Mouse (Mus musculus) neural tube, embryonic 11.5 days (tissue): ENCODE measurements around the gene Dstyk. TPM values are rescaled to one million over a fixed set of nuclear protein-coding genes. Genes with fewer than 3 reads are reported as not detected.

Experiments used
- ATAC-seq: fragments of 200-750 bp; cut with Nextera tagmentation; 2 replicates; pipeline ENCODE4 v1.8.0; 2017; ENCODE audit warnings: moderate number of reproducible peaks, mild to moderate bottlenecking, moderate TSS enrichment, moderate library complexity; ENCODE audit not compliant: insufficient read depth, low FRiP score, low TSS enrichment
- DNase-seq: peaks from one replicate; pipeline ENCODE4 v3.0.0-alpha.2; 2015; ENCODE audit warnings: low spot score
- H3K27ac ChIP-seq: fragments of 300-500 bp; sonication (generic); 2 replicates; pipeline ENCODE4 v1.5.1; 2014; ENCODE audit warnings: low read depth, mild to moderate bottlenecking, low read length
- H3K27me3 ChIP-seq: fragments of 300-500 bp; sonication (generic); 2 replicates; pipeline ENCODE4 v1.6.1; 2014; ENCODE audit warnings: mild to moderate bottlenecking, low read length, mixed read lengths; ENCODE audit not compliant: control insufficient read depth, insufficient read depth
- H3K36me3 ChIP-seq: fragments of 300-500 bp; sonication (generic); 2 replicates; pipeline ENCODE4 v1.6.1; 2014; ENCODE audit warnings: mild to moderate bottlenecking, low read length, moderate library complexity, mixed read lengths; ENCODE audit not compliant: control insufficient read depth, insufficient read depth
- H3K4me1 ChIP-seq: fragments of 300-500 bp; sonication (generic); 2 replicates; pipeline ENCODE4 v1.6.1; 2014; ENCODE audit warnings: low read length, mixed read lengths; ENCODE audit not compliant: control insufficient read depth, insufficient read depth
- H3K4me2 ChIP-seq: fragments of 300-500 bp; sonication (generic); 2 replicates; pipeline ENCODE4 v1.6.1; 2014; ENCODE audit warnings: low read depth, mild to moderate bottlenecking, moderate library complexity
- H3K4me3 ChIP-seq: fragments of 300-500 bp; sonication (generic); 2 replicates; pipeline ENCODE4 v1.5.1; 2014; ENCODE audit warnings: low read depth, low read length
- H3K9ac ChIP-seq: fragments of 300-500 bp; sonication (generic); 2 replicates; pipeline ENCODE4 v1.6.1; 2014; ENCODE audit warnings: mild to moderate bottlenecking, low read length
- H3K9me3 ChIP-seq: fragments of 300-500 bp; sonication (generic); 2 replicates; pipeline ENCODE4 v1.6.1; 2016; ENCODE audit warnings: low read length; ENCODE audit not compliant: control insufficient read depth
- WGBS: fragments of 180-500 bp; shearing (Covaris S2); extraction: QIAGEN DNeasy Blood & Tissue Kit; methylation state at CpG from one replicate; pipeline ENCODE4 v1.1.7; 2014; 5-methylcytosine and 5-hydroxymethylcytosine counted together
- polyA plus RNA-seq: library from polyadenylated mRNA; unstranded; fragments of >200 nt; fragmentation: Nextera tagmentation; extraction: Ambion mirVana; gene quantifications from 2 replicates; pipeline ENCODE4 v1.2.1, GENCODE M21; 2014

Gene Dstyk
- polyA plus RNA-seq, 1 experiment from 2014 or later, result 11.7 TPM

DNA sequence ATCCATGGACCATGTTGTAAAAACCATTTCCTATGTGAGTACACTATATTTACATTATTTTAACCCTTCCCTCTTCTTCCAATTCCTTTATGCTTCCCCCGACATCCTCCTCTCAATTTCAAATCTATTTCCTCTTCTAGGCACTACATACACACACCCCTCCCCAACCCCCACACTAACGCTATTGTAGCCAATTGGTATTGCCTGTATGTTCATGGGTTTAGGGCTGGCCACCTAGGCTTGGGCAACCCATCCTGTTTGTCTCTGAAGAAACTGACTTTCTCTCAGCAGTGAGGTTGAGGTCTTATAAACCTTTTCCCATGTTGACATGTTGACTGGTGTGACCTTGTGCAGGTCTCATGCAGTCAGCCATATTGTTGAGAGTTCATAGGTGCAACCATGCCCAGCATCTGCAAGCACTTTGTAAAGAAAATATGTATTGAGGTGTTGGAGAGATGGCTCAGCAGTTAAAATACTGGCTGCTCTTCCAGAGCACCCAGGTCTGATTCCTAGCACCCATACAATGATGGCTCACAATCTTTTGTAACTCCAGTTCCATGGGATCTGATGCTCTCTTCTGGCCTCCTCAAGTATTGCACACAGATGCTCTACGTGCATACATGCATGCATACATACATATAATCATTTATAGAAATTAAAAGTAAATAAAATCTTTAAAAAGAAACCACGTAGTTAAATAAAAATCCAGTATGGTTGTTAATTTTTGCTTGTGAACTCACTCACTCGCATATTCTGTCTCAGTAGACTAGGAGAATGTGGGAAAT is 5.7 kb downstream of the Dstyk start:
- ATAC-seq (no peak), DNase-seq (no peak)
- peaks cover 4% of the 10 kb centered on the region for H3K4me1 ChIP-seq
- WGBS, result 93% methylated on average over 5 of the region's 5 CpGs
- no peak overlapping the region for H3K27ac ChIP-seq
- H3K27me3 ChIP-seq, result no peaks in the 10 kb centered on the region
- H3K9ac ChIP-seq, result no peak overlapping the region
- H3K9me3 ChIP-seq, result no peaks in the 10 kb centered on the region
- H3K4me2 ChIP-seq, result no peak overlapping the region
- no peaks in the 10 kb centered on the region for H3K36me3 ChIP-seq
- no peak overlapping the region for H3K4me3 ChIP-seq

DNA sequence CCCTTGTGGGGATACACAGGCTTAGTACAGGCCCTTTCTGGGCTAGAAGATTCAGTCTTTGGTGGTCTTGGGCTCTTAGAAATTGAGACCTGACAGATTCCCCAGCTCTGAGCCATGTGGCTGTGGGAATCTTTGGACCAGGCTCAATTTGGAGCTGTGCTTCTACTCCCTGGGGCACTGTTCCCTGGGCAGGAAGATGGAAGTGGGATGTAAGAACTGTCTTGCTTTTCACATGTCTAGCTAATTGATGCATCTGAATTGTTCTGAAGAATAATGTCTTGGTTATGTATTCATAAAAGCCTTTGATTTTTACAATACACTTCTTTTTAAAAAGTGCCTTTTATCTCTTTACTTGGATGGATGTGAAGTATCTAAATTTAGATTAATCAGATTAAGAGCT is 8.2 kb downstream of the Dstyk start:
- Histone ChIP-seq H3K36me3 (no peaks in the 10 kb centered on the region), H3K4me3 (no peak overlapping the region), H3K4me2 (no peak overlapping the region), H3K9ac (no peak overlapping the region), H3K9me3 (no peaks in the 10 kb centered on the region), H3K4me1 (no peaks in the 10 kb centered on the region), H3K27ac (no peak overlapping the region), H3K27me3 (no peaks in the 10 kb centered on the region)
- DNase-seq (no peak), ATAC-seq (no peak)

GRCm38 (mm10) chr1:132430818-132431217 is 13.5 kb downstream of the Dstyk start:
- Histone ChIP-seq H3K36me3 (no peaks in the 10 kb centered on the region), H3K4me1 (no peaks in the 10 kb centered on the region), H3K27ac (no peak overlapping the region), H3K4me2 (no peak overlapping the region), H3K9ac (no peak overlapping the region), H3K4me3 (no peak overlapping the region), H3K9me3 (no peaks in the 10 kb centered on the region), H3K27me3 (no peaks in the 10 kb centered on the region)
- ATAC-seq (no peak), DNase-seq (peak; percentile 22)
- WGBS, result 62% methylated on average over 3 of the region's 3 CpGs

DNA sequence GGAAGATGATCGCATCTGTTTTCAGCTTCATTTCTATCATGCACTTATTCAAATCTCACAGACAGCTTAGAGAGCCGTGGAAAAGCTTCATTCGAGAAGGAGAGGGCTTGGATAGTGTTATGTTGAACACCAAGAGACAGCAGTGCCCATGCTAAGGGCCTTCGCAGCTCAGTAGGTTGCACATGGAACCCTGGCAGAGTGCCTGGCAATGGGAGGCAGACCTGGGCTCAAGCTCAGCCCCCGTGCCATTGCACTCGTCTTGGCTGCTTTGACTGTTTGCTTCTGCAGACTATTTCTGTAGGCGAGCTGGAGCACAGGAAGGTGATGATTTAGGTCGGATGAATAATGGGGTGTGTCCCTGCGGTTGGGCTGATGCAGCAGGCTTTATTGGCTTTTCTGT is 14.4 kb downstream of the Dstyk start:
- H3K4me1 ChIP-seq, result no peaks in the 10 kb centered on the region
- DNase-seq (no peak), ATAC-seq (no peak)
- no peak overlapping the region for H3K27ac ChIP-seq
- H3K9ac ChIP-seq, result no peak overlapping the region; the same call in 1 of the 2 replicates
- H3K4me3 ChIP-seq, result no peak overlapping the region
- no peaks in the 10 kb centered on the region for H3K27me3 ChIP-seq
- H3K4me2 ChIP-seq, result no peak overlapping the region
- no peaks in the 10 kb centered on the region for H3K36me3 ChIP-seq
- WGBS, result 73% methylated on average over 9 of the region's 9 CpGs
- no peaks in the 10 kb centered on the region for H3K9me3 ChIP-seq

GRCm38 (mm10) chr1:132433349-132433748 is 16.0 kb downstream of the Dstyk start:
- Histone ChIP-seq H3K4me3 (no peak overlapping the region), H3K4me1 (no peaks in the 10 kb centered on the region), H3K36me3 (no peaks in the 10 kb centered on the region), H3K9me3 (no peaks in the 10 kb centered on the region), H3K4me2 (no peak overlapping the region), H3K9ac (no peak overlapping the region), H3K27ac (no peak overlapping the region), H3K27me3 (no peaks in the 10 kb centered on the region)
- DNase-seq, result no peak
- ATAC-seq, result no peak
- 80% methylated on average over 5 of the region's 5 CpGs for WGBS

DNA sequence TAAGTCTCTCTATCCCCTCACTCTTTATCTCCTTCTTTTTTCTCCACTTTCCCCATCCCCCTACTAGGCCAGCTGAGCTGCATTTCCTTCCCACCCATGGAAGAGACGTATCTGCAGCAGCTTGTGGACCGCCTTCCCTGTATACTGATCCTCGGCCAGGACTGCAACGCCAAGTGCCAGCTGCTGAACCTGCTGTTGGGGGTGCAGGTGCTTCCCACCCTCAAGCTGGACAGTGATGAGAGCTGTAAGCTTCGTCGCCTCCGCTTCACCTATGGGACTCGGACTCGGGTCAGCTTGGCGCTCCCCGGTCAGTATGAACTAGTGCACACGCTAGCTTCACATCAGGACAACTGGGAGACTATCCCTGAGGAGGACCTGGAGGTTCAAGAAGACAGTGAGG is 16.7 kb downstream of the Dstyk start:
- Histone ChIP-seq H3K9me3 (no peaks in the 10 kb centered on the region), H3K4me3 (no peak overlapping the region), H3K27me3 (no peaks in the 10 kb centered on the region), H3K27ac (no peak overlapping the region), H3K4me2 (no peak overlapping the region), H3K9ac (no peak overlapping the region), H3K36me3 (no peaks in the 10 kb centered on the region), H3K4me1 (no peaks in the 10 kb centered on the region)
- 92% methylated on average over 12 of the region's 12 CpGs for WGBS
- DNase-seq (no peak), ATAC-seq (no peak)

- Histone ChIP-seq H3K9me3 (no peaks in the 10 kb centered on the region), H3K4me2 (no peak overlapping the region), H3K27ac (no peak overlapping the region), H3K36me3 (peaks cover 4% of the 10 kb centered on the region), H3K4me1 (no peaks in the 10 kb centered on the region), H3K27me3 (no peaks in the 10 kb centered on the region), H3K9ac (no peak overlapping the region), H3K4me3 (no peak overlapping the region)
- ATAC-seq, result no peak
- no peak for DNase-seq
- WGBS, result 78% methylated on average over 4 of the region's 4 CpGs
These were observed 19.1 kb downstream of the Dstyk start for GRCm38 (mm10) chr1:132436320-132436958.

DNA sequence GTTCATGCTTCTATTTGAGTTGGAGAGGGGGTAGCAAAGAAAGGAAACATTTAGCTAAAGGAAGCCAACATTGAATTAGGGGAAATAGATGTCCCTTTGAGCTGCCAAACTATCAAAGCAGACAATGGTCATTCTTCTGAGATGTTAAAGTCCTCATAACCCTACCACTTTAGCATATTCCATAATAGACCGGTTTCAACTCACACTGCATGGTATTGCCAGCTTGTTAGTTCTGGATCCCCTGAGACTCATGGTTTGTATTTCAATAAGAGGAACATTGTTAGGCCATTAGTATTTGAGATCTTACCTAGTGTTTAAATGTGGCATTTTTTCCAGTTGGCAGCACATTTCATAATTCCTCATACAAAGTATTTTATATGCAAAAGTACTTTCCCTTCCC is 19.6 kb downstream of the Dstyk start:
- H3K4me1 ChIP-seq, result no peaks in the 10 kb centered on the region
- 66% methylated on average over 1 of the region's 1 CpGs for WGBS
- ATAC-seq, result no peak
- no peak for DNase-seq
- no peak overlapping the region for H3K4me3 ChIP-seq
- H3K9me3 ChIP-seq, result no peaks in the 10 kb centered on the region
- no peak overlapping the region for H3K27ac ChIP-seq
- peaks cover 4% of the 10 kb centered on the region for H3K36me3 ChIP-seq
- H3K9ac ChIP-seq, result no peak overlapping the region
- no peak overlapping the region for H3K4me2 ChIP-seq
- H3K27me3 ChIP-seq, result no peaks in the 10 kb centered on the region

DNA sequence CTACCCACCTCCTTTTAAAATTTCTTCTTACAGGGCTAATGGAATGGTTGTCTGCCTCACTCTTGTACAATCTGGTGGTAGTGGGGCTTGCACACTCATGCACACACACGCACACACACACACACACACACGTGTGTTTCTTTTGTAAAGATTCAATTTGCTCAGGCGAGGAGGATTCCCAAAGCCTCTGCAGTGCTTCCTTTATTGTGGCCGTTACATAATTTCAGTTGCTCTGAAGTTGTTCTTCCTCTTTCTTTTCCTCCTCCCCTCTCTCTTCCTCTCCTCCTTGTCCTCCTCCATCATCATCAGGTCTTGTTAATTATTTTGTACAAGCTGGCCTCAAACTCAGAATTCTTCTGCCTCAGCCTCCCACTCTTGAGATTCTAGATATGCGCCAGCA is 20.0 kb downstream of the Dstyk start:
- 78% methylated on average over 5 of the region's 5 CpGs for WGBS
- peaks cover 4% of the 10 kb centered on the region for H3K36me3 ChIP-seq

More for the DNA sequence above, 20.0 kb downstream of the Dstyk start:
- no peak for DNase-seq
- Histone ChIP-seq H3K27ac (no peak overlapping the region), H3K4me3 (no peak overlapping the region), H3K27me3 (no peaks in the 10 kb centered on the region), H3K9me3 (no peaks in the 10 kb centered on the region), H3K4me1 (no peaks in the 10 kb centered on the region), H3K4me2 (no peak overlapping the region), H3K9ac (no peak overlapping the region)
- no peak for ATAC-seq
